Mouse (Mus musculus): Measurements from ENCODE around the gene Olfr1415. TPM values are rescaled to one million over a fixed set of nuclear protein-coding genes. Genes with fewer than 3 reads are reported as not detected.

The Olfr1415 gene
- polyA plus RNA-seq, 1 experiment: not detected

- H3K36me3 ChIP-seq (replicated peaks; ENCODE audit: low read length): peaks cover 23% of the 10 kb centered on the region
- peaks cover 10% of the 10 kb centered on the region for H3K27me3 ChIP-seq (replicated peaks)
- H3K4me1 ChIP-seq: peaks cover 41% of the 10 kb centered on the region
- no peaks in the 10 kb centered on the region for H3K9me3 ChIP-seq
- H3K4me3 ChIP-seq (replicated peaks): peak overlapping the region; percentile 96
- TF ChIP-seq GATA1 (IDR thresholded peaks at IDR 0.05; ENCODE audit: borderline replicate concordance, low read length) (no peak), FLI1 (IDR thresholded peaks at IDR 0.05; ENCODE audit: low read length) (no peak)
These were observed 21.8 kb downstream of the Olfr1415 start for GRCm38 (mm10) chr1:92474066-92474578.

- Histone ChIP-seq H3K4me3 (replicated peaks) (peak within 1 kb of the TSS; percentile 96), H3K9me3 (no peaks in the 10 kb centered on the region), H3K27me3 (replicated peaks) (peaks cover 6% of the 10 kb centered on the region), H3K4me1 (peaks cover 48% of the 10 kb centered on the region), H3K36me3 (replicated peaks; ENCODE audit: low read length) (peaks cover 30% of the 10 kb centered on the region)
- no peak for TF ChIP-seq GATA1 (IDR thresholded peaks at IDR 0.05; ENCODE audit: borderline replicate concordance, low read length)
- TF ChIP-seq FLI1 (IDR thresholded peaks at IDR 0.05; ENCODE audit: low read length): no peak
These were observed 22.5 kb downstream of the Olfr1415 start, which contains the start of gene Ndufa10 for GRCm38 (mm10) chr1:92473165-92474041. TSS of gene Ndufa10 (minus strand) at chr1:92473860.

DNA sequence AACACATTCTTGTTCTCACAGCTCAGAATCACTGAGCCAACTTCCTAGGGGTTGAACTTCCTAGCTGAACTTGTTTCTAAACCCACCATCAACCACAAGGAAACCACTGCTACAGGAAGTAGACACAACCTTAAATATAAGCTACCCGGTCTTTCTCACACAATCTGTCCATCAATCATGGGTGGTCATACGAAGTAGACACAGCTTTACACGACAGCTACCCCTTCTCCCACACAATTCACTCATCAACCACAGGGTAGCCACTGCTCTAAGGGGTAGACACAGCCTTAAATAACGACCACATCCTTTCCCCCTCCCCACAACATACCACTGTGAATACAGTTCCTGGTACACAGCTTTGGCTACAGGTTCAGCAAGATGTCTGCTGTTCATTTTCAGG lies 27.0 kb downstream of the Olfr1415 start:
- TF ChIP-seq FLI1 (IDR thresholded peaks at IDR 0.05; ENCODE audit: low read length) (no peak), GATA1 (IDR thresholded peaks at IDR 0.05; ENCODE audit: borderline replicate concordance, low read length) (no peak)
- Histone ChIP-seq H3K36me3 (replicated peaks; ENCODE audit: low read length) (peaks cover 76% of the 10 kb centered on the region), H3K9me3 (no peaks in the 10 kb centered on the region)

DNA sequence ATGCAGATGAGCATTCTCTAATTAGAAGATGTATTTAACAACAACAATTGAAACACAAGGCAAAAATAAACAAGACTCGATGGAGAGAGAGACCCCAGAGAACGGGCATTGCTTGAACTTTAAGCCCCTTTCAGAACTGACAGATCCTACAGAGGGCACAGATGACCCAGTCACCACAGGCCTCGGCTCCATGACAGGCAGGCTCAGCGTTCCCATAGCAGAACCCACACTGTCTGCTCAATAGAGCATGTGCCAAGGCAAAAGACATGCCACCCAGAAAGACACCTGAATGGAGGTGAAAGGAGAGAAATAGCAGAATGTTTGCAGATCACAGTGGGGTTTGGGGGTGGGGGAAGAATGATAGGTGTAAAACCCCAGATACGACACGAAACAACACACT lies 37.5 kb downstream of the Olfr1415 start:
- H3K27me3 ChIP-seq (replicated peaks): no peaks in the 10 kb centered on the region
- H3K36me3 ChIP-seq (replicated peaks; ENCODE audit: low read length): peaks cover 97% of the 10 kb centered on the region
- TF ChIP-seq FLI1 (IDR thresholded peaks at IDR 0.05; ENCODE audit: low read length) (no peak), GATA1 (IDR thresholded peaks at IDR 0.05; ENCODE audit: borderline replicate concordance, low read length) (no peak)

More for the DNA sequence above, 27.0 kb downstream of the Olfr1415 start:
- Histone ChIP-seq H3K4me1 (peaks cover 39% of the 10 kb centered on the region), H3K27me3 (replicated peaks) (no peaks in the 10 kb centered on the region), H3K4me3 (replicated peaks) (no peak overlapping the region)

GRCm38 (mm10) chr1:92457758-92458157 lies 38.1 kb downstream of the Olfr1415 start:
- H3K4me3 ChIP-seq (replicated peaks): no peak overlapping the region
- no peaks in the 10 kb centered on the region for H3K27me3 ChIP-seq (replicated peaks)
- TF ChIP-seq FLI1 (IDR thresholded peaks at IDR 0.05; ENCODE audit: low read length): no peak
- TF ChIP-seq GATA1 (IDR thresholded peaks at IDR 0.05; ENCODE audit: borderline replicate concordance, low read length): no peak
- peaks cover 9% of the 10 kb centered on the region for H3K4me1 ChIP-seq
- peaks cover 7% of the 10 kb centered on the region for H3K9me3 ChIP-seq
- peaks cover 97% of the 10 kb centered on the region for H3K36me3 ChIP-seq (replicated peaks; ENCODE audit: low read length)

More for the DNA sequence above, 37.5 kb downstream of the Olfr1415 start:
- H3K4me1 ChIP-seq: peaks cover 9% of the 10 kb centered on the region
- no peak overlapping the region for H3K4me3 ChIP-seq (replicated peaks)
- peaks cover 7% of the 10 kb centered on the region for H3K9me3 ChIP-seq

- TF ChIP-seq GATA1 (IDR thresholded peaks at IDR 0.05; ENCODE audit: borderline replicate concordance, low read length) (no peak), FLI1 (IDR thresholded peaks at IDR 0.05; ENCODE audit: low read length) (no peak)
- Histone ChIP-seq H3K27me3 (replicated peaks) (no peaks in the 10 kb centered on the region), H3K36me3 (replicated peaks; ENCODE audit: low read length) (peaks cover 97% of the 10 kb centered on the region), H3K9me3 (peaks cover 7% of the 10 kb centered on the region), H3K4me3 (replicated peaks) (no peak overlapping the region), H3K4me1 (peaks cover 6% of the 10 kb centered on the region)
These were observed 42.0 kb downstream of the Olfr1415 start for GRCm38 (mm10) chr1:92453751-92454445.

GRCm38 (mm10) chr1:92448293-92448692 lies 47.6 kb downstream of the Olfr1415 start:
- TF ChIP-seq FLI1 (IDR thresholded peaks at IDR 0.05; ENCODE audit: low read length) (no peak), GATA1 (IDR thresholded peaks at IDR 0.05; ENCODE audit: borderline replicate concordance, low read length) (no peak)
- Histone ChIP-seq H3K36me3 (replicated peaks; ENCODE audit: low read length) (peaks cover 99% of the 10 kb centered on the region), H3K4me3 (replicated peaks) (no peak overlapping the region), H3K27me3 (replicated peaks) (no peaks in the 10 kb centered on the region), H3K4me1 (no peaks in the 10 kb centered on the region), H3K9me3 (no peaks in the 10 kb centered on the region)

GRCm38 (mm10) chr1:92441453-92442063 lies 54.3 kb downstream of the Olfr1415 start:
- Histone ChIP-seq H3K9me3 (no peaks in the 10 kb centered on the region), H3K4me1 (peaks cover 33% of the 10 kb centered on the region), H3K4me3 (replicated peaks) (no peak overlapping the region), H3K36me3 (replicated peaks; ENCODE audit: low read length) (peaks cover 88% of the 10 kb centered on the region), H3K27me3 (replicated peaks) (peaks cover 2% of the 10 kb centered on the region)
- TF ChIP-seq FLI1 (IDR thresholded peaks at IDR 0.05; ENCODE audit: low read length) (no peak), GATA1 (IDR thresholded peaks at IDR 0.05; ENCODE audit: borderline replicate concordance, low read length) (no peak)

- Histone ChIP-seq H3K9me3 (no peaks in the 10 kb centered on the region), H3K4me3 (replicated peaks) (no peak overlapping the region), H3K36me3 (replicated peaks; ENCODE audit: low read length) (peaks cover 75% of the 10 kb centered on the region), H3K4me1 (peaks cover 33% of the 10 kb centered on the region), H3K27me3 (replicated peaks) (peaks cover 10% of the 10 kb centered on the region)
- no peak for TF ChIP-seq FLI1 (IDR thresholded peaks at IDR 0.05; ENCODE audit: low read length)
- no peak for TF ChIP-seq GATA1 (IDR thresholded peaks at IDR 0.05; ENCODE audit: borderline replicate concordance, low read length)
These were observed 55.7 kb downstream of the Olfr1415 start for GRCm38 (mm10) chr1:92440066-92440750.

Other genes with a start within 250 kb of the Olfr1415 start
- gene Ndufa10, start 22.2 kb downstream of the Olfr1415 start, polyA plus RNA-seq (2012; ENCODE audit: insufficient read depth, low replicate concordance): 20.9 and 27.2 TPM in 2 replicates
- not detected in 2 replicates for gene Olfr1416, start 11.0 kb downstream of the Olfr1415 start, polyA plus RNA-seq (2012; ENCODE audit: insufficient read depth, low replicate concordance)
- gene Olfr1414, start 22.6 kb upstream of the Olfr1415 start, polyA plus RNA-seq (2012; ENCODE audit: insufficient read depth, low replicate concordance): not detected in 2 replicates
- not detected in 2 replicates for gene Olfr1413, start 75.2 kb upstream of the Olfr1415 start, polyA plus RNA-seq (2012; ENCODE audit: insufficient read depth, low replicate concordance)
- not detected in 2 replicates for gene Olfr1412, start 89.7 kb upstream of the Olfr1415 start, polyA plus RNA-seq (2012; ENCODE audit: insufficient read depth, low replicate concordance)
- gene Olfr1411, start 98.3 kb upstream of the Olfr1415 start, polyA plus RNA-seq (2012; ENCODE audit: insufficient read depth, low replicate concordance): not detected in 2 replicates
- not detected in 2 replicates for gene Olfr1410, start 109.7 kb upstream of the Olfr1415 start, polyA plus RNA-seq (2012; ENCODE audit: insufficient read depth, low replicate concordance)
- gene Olfr12, start 121.7 kb upstream of the Olfr1415 start, polyA plus RNA-seq (2012; ENCODE audit: insufficient read depth, low replicate concordance): not detected in 2 replicates
- gene Cops9, start 145.9 kb upstream of the Olfr1415 start, polyA plus RNA-seq (2012; ENCODE audit: insufficient read depth, low replicate concordance): 26.2 and 120 TPM in 2 replicates
- 0.50 TPM in 1 of 2 replicates, not detected in the other for gene Otos, start 152.7 kb upstream of the Olfr1415 start, polyA plus RNA-seq (2012; ENCODE audit: insufficient read depth, low replicate concordance)